Mouse (Mus musculus) kidney, postnatal 0 days (tissue): ENCODE results near the gene Kctd17. TPM values are rescaled to one million over a fixed set of nuclear protein-coding genes. Genes with fewer than 3 reads are reported as not detected.

ENCODE experiments used
- ATAC-seq: fragments of 200-750 bp; cut with Nextera tagmentation; replicated peaks from 2 replicates; pipeline ENCODE4 v1.8.0; 2017; ENCODE audit warnings: low read depth, moderate number of reproducible peaks, moderate TSS enrichment, moderate library complexity; ENCODE audit not compliant: low FRiP score
- DNase-seq: peaks from one replicate; pipeline ENCODE4 v3.0.0-alpha.2; 2016; ENCODE audit warnings: low spot score
- H3K27ac ChIP-seq: fragments of 300-500 bp; sonication (generic); 2 replicates; pipeline ENCODE4 v1.5.1; 2014; ENCODE audit warnings: mild to moderate bottlenecking
- H3K27me3 ChIP-seq: fragments of 300-500 bp; sonication (generic); 2 replicates; pipeline ENCODE4 v1.6.1; 2014; ENCODE audit warnings: low read length, mixed read lengths; ENCODE audit not compliant: insufficient read depth
- H3K36me3 ChIP-seq: fragments of 300-500 bp; sonication (generic); 2 replicates; pipeline ENCODE4 v1.6.1; 2014; ENCODE audit warnings: low read length, mixed read lengths; ENCODE audit not compliant: insufficient read depth
- H3K4me1 ChIP-seq: fragments of 300-500 bp; sonication (generic); replicated peaks from 2 replicates; pipeline ENCODE4 v1.6.1; 2014; ENCODE audit warnings: antibody characterized with exemption, low read length, mixed read lengths; ENCODE audit not compliant: insufficient read depth
- H3K4me2 ChIP-seq: fragments of 300-500 bp; sonication (generic); 2 replicates; pipeline ENCODE4 v1.6.1; 2014; ENCODE audit warnings: mild to moderate bottlenecking, low read length, moderate library complexity, mixed read lengths
- H3K4me3 ChIP-seq: fragments of 300-500 bp; sonication (generic); replicated peaks from 2 replicates; pipeline ENCODE4 v1.5.1; 2014; ENCODE audit warnings: low read depth, low read length
- H3K9ac ChIP-seq: fragments of 300-500 bp; sonication (generic); 2 replicates; pipeline ENCODE4 v1.6.1; 2014; ENCODE audit warnings: low read depth, low read length
- H3K9me3 ChIP-seq: fragments of 300-500 bp; sonication (generic); replicated peaks from 2 replicates; pipeline ENCODE4 v1.6.1; 2016; ENCODE audit warnings: low read length, inconsistent platforms, mixed read lengths
- CTCF ChIP-seq: IDR thresholded peaks from 2 replicates; pipeline ENCODE4 v1.5.1; 2016; ENCODE audit warnings: antibody characterized with exemption, low read depth, mild to moderate bottlenecking, moderate library complexity
- WGBS: fragments of 180-500 bp; shearing (Covaris S2); extraction: QIAGEN DNeasy Blood & Tissue Kit; methylation state at CpG from one replicate; pipeline ENCODE4 v1.1.7; 2014; 5-methylcytosine and 5-hydroxymethylcytosine counted together
- polyA plus RNA-seq: library from polyadenylated mRNA; unstranded; fragments of >200 nt; fragmentation: Nextera tagmentation; extraction: Ambion mirVana; gene quantifications from 2 replicates; pipeline ENCODE4 v1.2.1, GENCODE M21; 2015

Kctd17 gene
- polyA plus RNA-seq, 1 experiment from 2014 or later = 47.8 TPM

- TF ChIP-seq CTCF = no peak
- WGBS = 85% methylated on average over 6 of the region's 6 CpGs
- H3K27me3 ChIP-seq = no peaks in the 10 kb centered on the region
- no peaks in the 10 kb centered on the region for H3K36me3 ChIP-seq
- ATAC-seq (no peak), DNase-seq (no peak)
- H3K9ac ChIP-seq = no peak overlapping the region
- no peak overlapping the region for H3K4me2 ChIP-seq
- H3K27ac ChIP-seq = no peak overlapping the region
- H3K4me3 ChIP-seq = no peak overlapping the region
- 0 out of 2 replicates have a peak, but pooled peaks cover 3% of the 10 kb centered on the region for H3K4me1 ChIP-seq
- no peaks in the 10 kb centered on the region for H3K9me3 ChIP-seq
Measured at GRCm38 (mm10) chr15:78473442-78473841, 45.1 kb downstream of the Kctd17 start.

DNA sequence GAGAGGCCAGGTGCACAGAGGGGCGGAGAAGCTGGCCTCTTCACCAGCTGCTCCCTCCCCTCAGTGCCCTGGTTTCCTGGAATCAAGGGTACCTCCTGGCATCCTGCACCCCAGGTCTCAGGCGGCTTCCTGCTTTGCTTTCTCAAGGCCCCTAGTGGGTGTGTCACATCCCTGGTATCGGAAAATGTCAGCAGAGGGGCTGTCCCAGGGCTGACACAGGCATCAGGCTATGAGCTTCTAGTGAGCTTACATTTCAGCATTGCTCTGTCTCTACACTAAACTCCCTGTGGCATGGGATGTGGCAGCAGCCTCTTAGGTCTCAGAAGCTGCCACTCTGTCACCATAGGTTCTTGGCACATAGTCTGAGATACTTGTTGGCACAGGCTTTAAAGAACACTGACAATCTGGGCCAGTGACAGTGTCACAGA is 47.3 kb downstream of the Kctd17 start:
- WGBS = 57% methylated on average over 3 of the region's 3 CpGs
- Histone ChIP-seq H3K27me3 (no peaks in the 10 kb centered on the region), H3K4me3 (no peak overlapping the region), H3K27ac (no peak overlapping the region), H3K4me2 (no peak overlapping the region), H3K4me1 (0 out of 2 replicates have a peak, but pooled peaks cover 3% of the 10 kb centered on the region), H3K9me3 (no peaks in the 10 kb centered on the region), H3K36me3 (no peaks in the 10 kb centered on the region), H3K9ac (no peak overlapping the region)
- no peak for TF ChIP-seq CTCF
- DNase-seq (no peak), ATAC-seq (no peak)

GRCm38 (mm10) chr15:78476878-78477277 is 48.5 kb downstream of the Kctd17 start:
- Histone ChIP-seq H3K4me1 (0 out of 2 replicates have a peak, but pooled peaks cover under 1% of the 10 kb centered on the region), H3K9ac (no peak overlapping the region), H3K36me3 (no peaks in the 10 kb centered on the region), H3K4me3 (no peak overlapping the region), H3K27ac (no peak overlapping the region), H3K4me2 (no peak overlapping the region), H3K9me3 (no peaks in the 10 kb centered on the region), H3K27me3 (no peaks in the 10 kb centered on the region)
- WGBS = 86% methylated on average over 1 of the region's 1 CpGs
- DNase-seq = no peak
- ATAC-seq = no peak
- no peak for TF ChIP-seq CTCF

- no peak overlapping the region for H3K4me2 ChIP-seq
- 90% methylated on average over 4 of the region's 4 CpGs for WGBS
- no peak for TF ChIP-seq CTCF
Measured at GRCm38 (mm10) chr15:78478073-78478472, 49.7 kb downstream of the Kctd17 start.

GRCm38 (mm10) chr15:78479470-78479869 is 51.1 kb downstream of the Kctd17 start:
- no peaks in the 10 kb centered on the region for H3K4me1 ChIP-seq
- 80% methylated on average over 5 of the region's 5 CpGs for WGBS
- no peak for DNase-seq
- H3K4me3 ChIP-seq = no peak overlapping the region
- no peaks in the 10 kb centered on the region for H3K36me3 ChIP-seq
- no peak for ATAC-seq
- TF ChIP-seq CTCF = no peak
- no peaks in the 10 kb centered on the region for H3K9me3 ChIP-seq
- H3K9ac ChIP-seq = no peak overlapping the region
- H3K27me3 ChIP-seq = no peaks in the 10 kb centered on the region
- H3K27ac ChIP-seq = no peak overlapping the region
- no peak overlapping the region for H3K4me2 ChIP-seq

More at GRCm38 (mm10) chr15:78478073-78478472, 49.7 kb downstream of the Kctd17 start:
- Histone ChIP-seq H3K4me1 (no peaks in the 10 kb centered on the region), H3K36me3 (no peaks in the 10 kb centered on the region), H3K27me3 (no peaks in the 10 kb centered on the region), H3K4me3 (no peak overlapping the region), H3K27ac (no peak overlapping the region), H3K9ac (no peak overlapping the region), H3K9me3 (no peaks in the 10 kb centered on the region)
- no peak for ATAC-seq
- no peak for DNase-seq

DNA sequence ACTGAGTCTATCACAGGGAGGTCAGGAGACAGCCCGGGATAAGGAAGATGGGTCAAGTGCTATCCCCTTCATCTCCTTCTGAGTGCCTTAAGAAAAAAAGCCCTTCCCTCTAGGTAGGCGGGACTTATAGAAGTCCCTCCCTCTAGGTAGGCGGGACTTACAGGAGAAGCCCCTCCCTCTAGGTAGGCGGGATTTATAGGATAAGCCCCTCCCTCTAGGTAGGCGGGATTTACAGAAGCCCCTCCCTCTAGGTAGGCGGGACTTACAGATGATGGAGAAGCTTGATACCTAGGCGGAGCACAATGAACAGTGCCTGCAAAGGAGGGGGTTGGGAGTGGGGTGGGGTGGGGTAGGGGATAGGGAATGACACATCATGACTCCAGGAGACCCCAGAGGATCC is 51.7 kb downstream of the Kctd17 start:
- H3K27ac ChIP-seq = no peak overlapping the region
- no peaks in the 10 kb centered on the region for H3K36me3 ChIP-seq
- H3K9ac ChIP-seq = no peak overlapping the region
- ATAC-seq (no peak), DNase-seq (no peak)
- no peaks in the 10 kb centered on the region for H3K27me3 ChIP-seq
- H3K4me2 ChIP-seq = no peak overlapping the region
- 75% methylated on average over 7 of the region's 7 CpGs for WGBS
- H3K4me3 ChIP-seq = no peak overlapping the region
- TF ChIP-seq CTCF = no peak
- H3K9me3 ChIP-seq = no peaks in the 10 kb centered on the region
- no peaks in the 10 kb centered on the region for H3K4me1 ChIP-seq

- Histone ChIP-seq H3K9ac (no peak overlapping the region), H3K4me3 (no peak overlapping the region), H3K27me3 (no peaks in the 10 kb centered on the region), H3K4me1 (no peaks in the 10 kb centered on the region), H3K9me3 (no peaks in the 10 kb centered on the region), H3K4me2 (no peak overlapping the region), H3K36me3 (no peaks in the 10 kb centered on the region), H3K27ac (no peak overlapping the region)
- no peak for DNase-seq
- no peak for ATAC-seq
- TF ChIP-seq CTCF = no peak
- 34% methylated on average over 2 of the region's 2 CpGs for WGBS
Measured at GRCm38 (mm10) chr15:78480991-78481390, 52.6 kb downstream of the Kctd17 start.
